Mouse (Mus musculus) right cerebral cortex, postnatal 10 days (tissue): Measurements from ENCODE around the gene Ssbp3.
A peak's percentile ranks its signal among the peaks of the same experiment; 100 is the strongest.

Experiments
- DNase-seq, 2 experiments: peaks; one replicate each; pipeline ENCODE4 v3.0.0; 2021; ENCODE audit warnings: low spot score in 2 of 2

Ssbp3 gene

GRCm38 (mm10) chr4:107051889-107052288 lies 141.4 kb downstream of the Ssbp3 start:
- no peak for DNase-seq

GRCm38 (mm10) chr4:107052962-107053553 lies 142.6 kb downstream of the Ssbp3 start:
- no peak for DNase-seq

GRCm38 (mm10) chr4:107056088-107056487 lies 145.6 kb downstream of the Ssbp3 start:
- DNase-seq = no peak

GRCm38 (mm10) chr4:107058346-107058745 lies 147.8 kb downstream of the Ssbp3 start:
- no peak for DNase-seq

GRCm38 (mm10) chr4:107058781-107059180 lies 148.3 kb downstream of the Ssbp3 start:
- DNase-seq = no peak

- no peak for DNase-seq
Measured at GRCm38 (mm10) chr4:107061560-107061959, 151.1 kb downstream of the Ssbp3 start.

GRCm38 (mm10) chr4:107063214-107063613 lies 152.7 kb downstream of the Ssbp3 start:
- DNase-seq = no peak

GRCm38 (mm10) chr4:107064394-107065098 lies 154.0 kb downstream of the Ssbp3 start:
- no peak for DNase-seq

- peak; percentile 96 to 97 for DNase-seq
Measured at GRCm38 (mm10) chr4:107066252-107067124, 156.0 kb downstream of the Ssbp3 start, which contains the start of the genes Mrpl37 and Cyb5rl. Mrpl37 (minus strand) TSS chr4:107066868. Cyb5rl (plus strand) TSS chr4:107066988.

GRCm38 (mm10) chr4:107067151-107067840 lies 156.8 kb downstream of the Ssbp3 start:
- DNase-seq = peak; percentile 62 to 70

- no peak for DNase-seq
Measured at GRCm38 (mm10) chr4:107072343-107072742, 161.8 kb downstream of the Ssbp3 start.

- peak; percentile 56 to 65 for DNase-seq
Measured at GRCm38 (mm10) chr4:107075456-107075855, 165.0 kb downstream of the Ssbp3 start.

GRCm38 (mm10) chr4:107078894-107079293 lies 168.4 kb downstream of the Ssbp3 start:
- DNase-seq = no peak

GRCm38 (mm10) chr4:107079716-107080115 lies 169.2 kb downstream of the Ssbp3 start:
- DNase-seq = no peak

- no peak for DNase-seq
Measured at GRCm38 (mm10) chr4:107082185-107082584, 171.7 kb downstream of the Ssbp3 start.

GRCm38 (mm10) chr4:107083126-107083525 lies 172.6 kb downstream of the Ssbp3 start:
- DNase-seq = peak in 1 of 2 experiments; percentile 26

- peak; percentile 51 to 53 for DNase-seq
Measured at GRCm38 (mm10) chr4:107084343-107084742, 173.8 kb downstream of the Ssbp3 start.

GRCm38 (mm10) chr4:107084858-107085257 lies 174.4 kb downstream of the Ssbp3 start:
- DNase-seq = peak; percentile 90 to 94

- no peak for DNase-seq
Measured at GRCm38 (mm10) chr4:107091696-107092095, 181.2 kb downstream of the Ssbp3 start.

GRCm38 (mm10) chr4:107094484-107095187 lies 184.1 kb downstream of the Ssbp3 start:
- no peak for DNase-seq

GRCm38 (mm10) chr4:107096043-107096442 lies 185.5 kb downstream of the Ssbp3 start:
- DNase-seq = no peak
